Mouse (Mus musculus) heart, adult 2 months (tissue): Measurements from ENCODE around the gene Naaladl2. TPM values are rescaled to one million over a fixed set of nuclear protein-coding genes. Genes with fewer than 3 reads are reported as not detected.

Experiments
- DNase-seq, 2 experiments: peaks; one replicate each; pipeline ENCODE4 v3.0.0; 2021
- H3K27ac ChIP-seq: fragments of 200-600 bp; 2 replicates; pipeline ENCODE4 v1.8.1; 2022
- H3K27me3 ChIP-seq: fragments of 200-500 bp; 2 replicates; pipeline ENCODE4 v1.6.1; 2012; ENCODE audit warnings: mild to moderate bottlenecking, low read length, inconsistent platforms, mixed read lengths; ENCODE audit not compliant: control insufficient read depth, insufficient read depth
- H3K36me3 ChIP-seq: fragments of 200-500 bp; 2 replicates; pipeline ENCODE4 v1.6.1; 2012; ENCODE audit warnings: low read length, inconsistent platforms; ENCODE audit not compliant: control insufficient read depth, insufficient read depth
- H3K4me1 ChIP-seq: fragments of 200-500 bp; 2 replicates; pipeline ENCODE4 v1.6.1; 2011; ENCODE audit warnings: low read length; ENCODE audit not compliant: control insufficient read depth, insufficient read depth
- H3K4me3 ChIP-seq: fragments of 200-600 bp; 2 replicates; pipeline ENCODE4 v1.8.1; 2022
- H3K79me2 ChIP-seq: fragments of 200-500 bp; replicated peaks from 2 replicates; pipeline ENCODE4 v1.6.1; 2012; ENCODE audit warnings: mild to moderate bottlenecking, inconsistent platforms, low read length, moderate library complexity, mixed read lengths; ENCODE audit not compliant: control insufficient read depth, insufficient read depth
- H3K9ac ChIP-seq: fragments of 200-500 bp; 2 replicates; pipeline ENCODE4 v1.6.1; 2012; ENCODE audit warnings: low read depth, mild to moderate bottlenecking, control low read depth, inconsistent platforms, low read length, mixed read lengths
- CTCF ChIP-seq: fragments of 200-600 bp; IDR thresholded peaks from 2 replicates; pipeline ENCODE4 v1.8.1; 2022; ENCODE audit warnings: antibody characterized with exemption, mild to moderate bottlenecking, moderate library complexity
- EP300 ChIP-seq: fragments of 200-500 bp; IDR thresholded peaks from 2 replicates; pipeline ENCODE4 v1.6.1; 2011; ENCODE audit warnings: low read depth, low read length, control low read depth; ENCODE audit not compliant: insufficient read depth
- POLR2A ChIP-seq: fragments of 200-500 bp; IDR thresholded peaks from 2 replicates; pipeline ENCODE4 v1.6.1; 2011; ENCODE audit warnings: mild to moderate bottlenecking, low read depth, low read length, control low read depth; ENCODE audit not compliant: insufficient read depth
- WGBS: fragments of 180-500 bp; shearing (Covaris S2); methylation state at CpG from one replicate; pipeline ENCODE4 v1.1.7; 2018; 5-methylcytosine and 5-hydroxymethylcytosine counted together
- intact Hi-C: fragments of 180-260 bp; cut with DNase I; formaldehyde crosslinking; loops from one replicate; pipeline ENCODE4 v1.15.1; 2025
- polyA plus RNA-seq: library from polyadenylated mRNA; depleted of rRNA; stranded (reverse); fragments of >200 nt; gene quantifications from 2 replicates; pipeline ENCODE4 v1.2.3, GENCODE M21; 2012
- total RNA-seq, 2 experiments: library from RNA; stranded (reverse); gene quantifications; 2 replicates each; pipeline ENCODE4 v1.2.3; 2021

The Naaladl2 gene
- total and polyA plus RNA-seq, 3 experiments = 0.10 to 0.45 (median 0.23) TPM

DNA sequence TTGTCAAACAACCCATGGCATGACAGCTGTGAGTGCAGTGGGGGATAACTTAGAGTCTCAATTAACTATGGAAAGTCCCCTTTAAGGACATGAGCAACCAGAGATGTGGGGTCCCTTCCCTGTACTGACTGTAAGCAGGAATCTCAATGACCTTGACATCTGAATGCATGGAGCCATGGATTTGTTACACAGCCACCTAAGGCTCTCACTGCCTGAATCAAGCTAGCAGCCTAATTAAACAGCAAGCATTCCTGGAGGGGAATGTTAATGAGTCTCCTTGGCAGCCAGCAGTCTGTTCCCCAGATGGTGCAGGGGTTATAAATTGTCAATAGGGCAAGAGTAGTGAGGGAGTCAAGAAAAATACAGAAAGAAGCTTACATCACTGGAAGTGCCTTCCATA lies 538.6 kb downstream of the Naaladl2 start:
- no peaks in the 10 kb centered on the region for H3K27me3 ChIP-seq
- no peak for TF ChIP-seq EP300
- intact Hi-C loops = no loop called here
- H3K36me3 ChIP-seq = no peaks in the 10 kb centered on the region
- no peaks in the 10 kb centered on the region for H3K4me1 ChIP-seq
- no peak for DNase-seq
- H3K27ac ChIP-seq = no peak overlapping the region
- no peak overlapping the region for H3K9ac ChIP-seq
- H3K79me2 ChIP-seq = no peaks in the 10 kb centered on the region
- H3K4me3 ChIP-seq = no peak overlapping the region

- Histone ChIP-seq H3K27ac (no peak overlapping the region), H3K27me3 (no peaks in the 10 kb centered on the region), H3K4me3 (no peak overlapping the region), H3K4me1 (no peaks in the 10 kb centered on the region), H3K9ac (no peak overlapping the region), H3K36me3 (no peaks in the 10 kb centered on the region), H3K79me2 (no peaks in the 10 kb centered on the region)
- no peak for TF ChIP-seq CTCF
- TF ChIP-seq POLR2A = no peak
- no peak for TF ChIP-seq EP300
- WGBS = 77% methylated on average over 3 of the region's 3 CpGs
- DNase-seq = no peak
- intact Hi-C loops = no loop called here
Measured at GRCm38 (mm10) chr3:24604791-24605320, 539.2 kb downstream of the Naaladl2 start.

GRCm38 (mm10) chr3:24595447-24595846 lies 548.6 kb downstream of the Naaladl2 start:
- no peak for DNase-seq
- no peaks in the 10 kb centered on the region for H3K4me1 ChIP-seq
- WGBS = 50% methylated on average over 2 of the region's 2 CpGs
- intact Hi-C loops = no loop called here
- no peaks in the 10 kb centered on the region for H3K27me3 ChIP-seq
- no peak overlapping the region for H3K27ac ChIP-seq
- H3K9ac ChIP-seq = no peak overlapping the region
- H3K36me3 ChIP-seq = no peaks in the 10 kb centered on the region
- H3K4me3 ChIP-seq = no peak overlapping the region
- TF ChIP-seq POLR2A (no peak), EP300 (no peak), CTCF (no peak)
- no peaks in the 10 kb centered on the region for H3K79me2 ChIP-seq

DNA sequence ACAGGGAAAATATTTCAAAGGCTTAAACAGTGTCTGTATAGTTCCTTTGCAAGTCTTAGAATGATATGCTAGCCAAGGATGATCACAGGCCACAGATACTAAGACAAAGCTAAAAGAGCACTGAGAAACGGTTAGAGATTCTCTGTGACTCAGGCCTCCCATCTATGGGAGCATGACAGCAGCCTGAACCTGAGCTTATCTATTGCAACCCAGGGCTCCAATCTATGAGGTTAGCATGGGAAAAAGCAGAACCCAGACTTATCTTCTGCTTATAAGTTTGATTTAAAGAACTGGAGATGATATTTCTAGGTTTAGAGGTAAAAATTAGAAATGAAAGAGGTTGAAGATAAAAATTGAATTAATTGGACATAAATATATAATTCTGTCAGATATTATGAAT lies 587.4 kb downstream of the Naaladl2 start:
- no peaks in the 10 kb centered on the region for H3K4me1 ChIP-seq
- 63% methylated on average over 1 of the region's 1 CpGs for WGBS
- TF ChIP-seq CTCF (no peak), EP300 (no peak), POLR2A (no peak)
- no peak overlapping the region for H3K9ac ChIP-seq
- no peaks in the 10 kb centered on the region for H3K36me3 ChIP-seq
- no peaks in the 10 kb centered on the region for H3K79me2 ChIP-seq
- H3K4me3 ChIP-seq = no peak overlapping the region
- no peaks in the 10 kb centered on the region for H3K27me3 ChIP-seq
- H3K27ac ChIP-seq = no peak overlapping the region
- DNase-seq = no peak
- intact Hi-C loops = no loop called here

DNA sequence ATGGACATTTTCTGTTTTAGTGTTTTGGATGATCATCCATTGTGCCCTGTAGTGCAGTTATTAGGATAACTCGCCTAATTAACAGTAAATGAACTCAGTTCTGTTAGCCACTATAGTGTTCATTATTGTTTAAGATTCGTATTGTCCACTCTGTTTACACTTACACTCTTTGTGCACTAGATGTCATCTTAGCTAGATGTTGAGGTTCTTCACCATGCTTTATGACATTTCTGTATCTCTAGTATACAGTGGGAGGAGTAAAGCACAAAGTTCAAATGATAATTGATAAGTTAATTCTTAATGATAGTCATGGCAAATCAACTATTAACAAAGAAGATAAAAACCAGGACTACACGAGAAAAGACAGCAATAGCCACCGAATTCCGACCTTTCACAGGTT lies 590.4 kb downstream of the Naaladl2 start:
- TF ChIP-seq CTCF (no peak), POLR2A (no peak), EP300 (no peak)
- Histone ChIP-seq H3K4me3 (no peak overlapping the region), H3K27me3 (no peaks in the 10 kb centered on the region), H3K36me3 (no peaks in the 10 kb centered on the region), H3K4me1 (no peaks in the 10 kb centered on the region), H3K79me2 (no peaks in the 10 kb centered on the region), H3K27ac (no peak overlapping the region), H3K9ac (no peak overlapping the region)
- intact Hi-C loops = no loop called here
- DNase-seq = no peak
- 66% methylated on average over 5 of the region's 5 CpGs for WGBS

GRCm38 (mm10) chr3:24552631-24553030 lies 591.4 kb downstream of the Naaladl2 start:
- TF ChIP-seq CTCF (no peak), EP300 (no peak), POLR2A (no peak)
- H3K4me1 ChIP-seq = no peaks in the 10 kb centered on the region
- WGBS = 45% methylated on average over 2 of the region's 2 CpGs
- H3K9ac ChIP-seq = no peak overlapping the region
- H3K27ac ChIP-seq = no peak overlapping the region
- no peaks in the 10 kb centered on the region for H3K79me2 ChIP-seq
- no peaks in the 10 kb centered on the region for H3K36me3 ChIP-seq
- no peak for DNase-seq
- H3K4me3 ChIP-seq = no peak overlapping the region
- H3K27me3 ChIP-seq = no peaks in the 10 kb centered on the region
- intact Hi-C loops = no loop called here
